Mouse (Mus musculus): Measurements from ENCODE around the gene Caprin1. TPM values are rescaled to one million over a fixed set of nuclear protein-coding genes. Genes with fewer than 3 reads are reported as not detected.

Gene Caprin1
- total and polyA plus RNA-seq, 3 experiments: 56.1 to 204 (median 190) TPM

DNA sequence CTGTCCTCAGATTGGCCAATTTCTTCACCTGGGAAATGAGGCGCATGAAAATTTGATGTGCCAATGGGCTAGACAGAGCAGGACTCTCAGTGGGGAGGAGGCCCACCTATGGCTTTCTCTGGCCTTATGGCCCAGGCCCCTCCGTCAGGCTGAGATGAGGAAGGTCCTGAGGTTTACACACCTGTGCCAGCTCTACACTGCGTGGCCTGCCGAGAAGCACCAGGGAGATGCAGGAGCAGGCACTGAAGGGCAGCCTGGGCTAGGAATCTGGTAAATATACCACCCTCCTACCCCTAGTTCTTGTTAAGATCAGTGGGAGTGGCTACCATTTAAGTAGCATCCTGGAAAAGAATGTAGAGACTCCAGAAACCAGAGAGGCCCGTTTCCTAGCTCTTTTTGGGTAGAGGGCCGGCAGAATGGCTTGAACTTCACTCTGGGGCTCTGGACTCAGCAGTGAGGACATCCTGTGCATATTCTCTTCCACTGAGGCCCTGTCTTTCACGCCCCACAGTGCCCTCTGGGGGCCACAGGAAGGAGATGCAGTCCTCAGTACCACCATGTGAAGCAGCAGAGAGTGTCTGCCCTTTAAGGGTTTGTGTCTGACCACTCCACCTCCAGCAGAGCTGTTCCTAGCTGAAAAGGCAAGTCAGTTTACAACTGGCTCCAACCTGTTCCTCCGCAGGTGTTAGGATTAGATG, 78.7 kb downstream of the Caprin1 start:
- no peaks in the 10 kb centered on the region for H3K27me3 ChIP-seq (ENCODE audit: control insufficient read depth, insufficient read depth, low read length)
- H3K27ac ChIP-seq: no peak overlapping the region
- no peak overlapping the region for H3K9ac ChIP-seq (ENCODE audit: low read depth, low read length)
- 57% methylated on average over 8 of the region's 8 CpGs for WGBS
- intact Hi-C loops (cut with DNase I): loop anchor here (1.0 to 10.0 kb wide), 3 partner anchors 76 to 264 kb away; no protein-coding TSS in a partner anchor
- H3K36me3 ChIP-seq (ENCODE audit: control insufficient read depth, insufficient read depth, low read length): no peaks in the 10 kb centered on the region
- peak; percentile 75 to 77 for DNase-seq
- no peaks in the 10 kb centered on the region for H3K4me1 ChIP-seq (ENCODE audit: control insufficient read depth, insufficient read depth, low read length)
- TF ChIP-seq POLR2A (IDR thresholded peaks at IDR 0.05; ENCODE audit: insufficient read depth, low read depth, low read length) (no peak), CTCF (IDR thresholded peaks at IDR 0.05) (peak; percentile 96), EP300 (IDR thresholded peaks at IDR 0.05; ENCODE audit: insufficient read depth, low read depth, low read length) (0 out of 2 replicates have a peak, but pooled peaks have one; percentile 24)
- no peaks in the 10 kb centered on the region for H3K79me2 ChIP-seq (replicated peaks; ENCODE audit: control insufficient read depth, insufficient read depth, low read length)
- no peak overlapping the region for H3K4me3 ChIP-seq

GRCm38 (mm10) chr2:103714412-103714811, 83.0 kb downstream of the Caprin1 start:
- Histone ChIP-seq H3K27me3 (ENCODE audit: control insufficient read depth, insufficient read depth, low read length) (no peaks in the 10 kb centered on the region), H3K4me1 (ENCODE audit: control insufficient read depth, insufficient read depth, low read length) (no peaks in the 10 kb centered on the region), H3K27ac (no peak overlapping the region), H3K4me3 (no peak overlapping the region), H3K36me3 (ENCODE audit: control insufficient read depth, insufficient read depth, low read length) (no peaks in the 10 kb centered on the region), H3K79me2 (replicated peaks; ENCODE audit: control insufficient read depth, insufficient read depth, low read length) (no peaks in the 10 kb centered on the region), H3K9ac (ENCODE audit: low read depth, low read length) (no peak overlapping the region)
- no peak for DNase-seq
- no peak for TF ChIP-seq CTCF (IDR thresholded peaks at IDR 0.05)
- TF ChIP-seq POLR2A (IDR thresholded peaks at IDR 0.05; ENCODE audit: insufficient read depth, low read depth, low read length): no peak
- TF ChIP-seq EP300 (IDR thresholded peaks at IDR 0.05; ENCODE audit: insufficient read depth, low read depth, low read length): no peak
- 84% methylated on average over 4 of the region's 4 CpGs for WGBS
- intact Hi-C loops (cut with DNase I): loop anchor here (10.0 kb wide), 1 partner anchor 260 kb away; no protein-coding TSS in a partner anchor

DNA sequence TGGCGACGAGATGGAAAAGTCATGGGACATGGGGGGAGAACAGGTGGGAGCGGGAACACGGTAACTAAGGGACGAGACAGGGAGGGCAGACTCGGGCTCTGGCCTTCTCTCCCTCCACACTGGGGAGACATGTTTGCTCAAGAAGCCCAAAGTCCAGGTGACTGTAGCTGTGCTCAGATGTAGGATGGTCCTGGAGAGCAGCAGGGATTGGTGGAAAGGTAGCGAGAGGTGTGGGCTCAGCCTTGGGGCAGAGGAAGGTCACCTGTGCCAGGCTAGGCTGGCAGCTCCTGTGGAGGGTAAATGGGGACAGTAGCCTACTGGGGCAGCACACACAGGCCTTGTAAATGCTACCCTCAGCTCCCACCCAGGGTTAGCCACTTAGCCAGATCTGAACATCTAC, 83.6 kb downstream of the Caprin1 start:
- Histone ChIP-seq H3K4me3 (no peak overlapping the region), H3K27ac (no peak overlapping the region), H3K4me1 (ENCODE audit: control insufficient read depth, insufficient read depth, low read length) (no peaks in the 10 kb centered on the region), H3K79me2 (replicated peaks; ENCODE audit: control insufficient read depth, insufficient read depth, low read length) (no peaks in the 10 kb centered on the region), H3K9ac (ENCODE audit: low read depth, low read length) (no peak overlapping the region), H3K36me3 (ENCODE audit: control insufficient read depth, insufficient read depth, low read length) (no peaks in the 10 kb centered on the region), H3K27me3 (ENCODE audit: control insufficient read depth, insufficient read depth, low read length) (no peaks in the 10 kb centered on the region)
- no peak for DNase-seq
- intact Hi-C loops (cut with DNase I): loop anchor here (10.0 kb wide), 1 partner anchor 259 kb away; no protein-coding TSS in a partner anchor
- no peak for TF ChIP-seq POLR2A (IDR thresholded peaks at IDR 0.05; ENCODE audit: insufficient read depth, low read depth, low read length)
- WGBS: 88% methylated on average over 7 of the region's 7 CpGs

Small RNAs within 50 kb of the gene (microRNA-seq; reads per million reads assigned to microRNA genes)
- 0 reads per million in 2 experiments for gene Gm22757
- gene Gm22761: 0 reads per million in 2 experiments

Other genes with a start within 250 kb of the Caprin1 start
- gene Abtb2, start 231.3 kb downstream of the Caprin1 start, total RNA-seq (2021): 10 to 100 TPM; 24.7 to 28.7 TPM
- 23.0 and 27.1 TPM in 2 replicates for gene Abtb2, start 231.3 kb downstream of the Caprin1 start, polyA plus RNA-seq (2012; rRNA removed)
- 10 to 100 TPM; 14.0 to 14.2 TPM for gene Nat10, start 36.4 kb downstream of the Caprin1 start, total RNA-seq (2021)
- 26.1 and 30.4 TPM in 2 replicates for gene Nat10, start 36.4 kb downstream of the Caprin1 start, polyA plus RNA-seq (2012; rRNA removed)
- 10 to 100 TPM; 19.8 to 25.3 TPM for gene Lmo2, start 160.3 kb upstream of the Caprin1 start, total RNA-seq (2021)
- 17.7 and 19.5 TPM in 2 replicates for gene Lmo2, start 160.3 kb upstream of the Caprin1 start, polyA plus RNA-seq (2012; rRNA removed)
- 10 to 100 TPM; 46.8 to 57.1 TPM for gene Fbxo3, start 230.1 kb upstream of the Caprin1 start, total RNA-seq (2021)
- 23.2 and 51.4 TPM in 2 replicates for gene Fbxo3, start 230.1 kb upstream of the Caprin1 start, polyA plus RNA-seq (2012; rRNA removed)
- not detected for gene 4931422A03Rik, start 230.7 kb upstream of the Caprin1 start, total RNA-seq (2021)
- not detected in 2 replicates for gene 4931422A03Rik, start 230.7 kb upstream of the Caprin1 start, polyA plus RNA-seq (2012; rRNA removed)

Data from heart, adult 2 months (tissue).